Mouse (Mus musculus) embryonic facial prominence, embryonic 13.5 days (tissue): ENCODE data around the gene Gtf2f2. TPM values are rescaled to one million over a fixed set of nuclear protein-coding genes. Genes with fewer than 3 reads are reported as not detected.

Experiments
- ATAC-seq: fragments of 200-750 bp; cut with Nextera tagmentation; 2 replicates; pipeline ENCODE4 v1.8.0; 2017; ENCODE audit warnings: low read depth; ENCODE audit not compliant: insufficient number of reproducible peaks, insufficient read depth, low FRiP score, low TSS enrichment
- H3K27ac ChIP-seq: fragments of 300-500 bp; sonication (generic); 2 replicates; pipeline ENCODE4 v1.5.1; 2015; ENCODE audit warnings: moderate library complexity, mild to moderate bottlenecking, inconsistent platforms
- H3K27me3 ChIP-seq: fragments of 300-500 bp; sonication (generic); 2 replicates; pipeline ENCODE4 v1.6.1; 2015; ENCODE audit warnings: mild to moderate bottlenecking, inconsistent platforms
- H3K36me3 ChIP-seq: fragments of 300-500 bp; sonication (generic); 2 replicates; pipeline ENCODE4 v1.6.1; 2015; ENCODE audit warnings: mild to moderate bottlenecking, inconsistent platforms
- H3K4me1 ChIP-seq: fragments of 300-500 bp; sonication (generic); 2 replicates; pipeline ENCODE4 v1.6.1; 2015; ENCODE audit warnings: inconsistent platforms
- H3K4me2 ChIP-seq: fragments of 300-500 bp; sonication (generic); 2 replicates; pipeline ENCODE4 v1.6.1; 2015; ENCODE audit warnings: moderate library complexity, mild to moderate bottlenecking, inconsistent platforms
- H3K4me3 ChIP-seq: fragments of 300-500 bp; sonication (generic); 2 replicates; pipeline ENCODE4 v1.5.1; 2015; ENCODE audit warnings: mild to moderate bottlenecking, inconsistent platforms
- H3K9ac ChIP-seq: fragments of 300-500 bp; sonication (generic); 2 replicates; pipeline ENCODE4 v1.6.1; 2015; ENCODE audit warnings: mild to moderate bottlenecking, inconsistent platforms
- H3K9me3 ChIP-seq: fragments of 300-500 bp; sonication (generic); 2 replicates; pipeline ENCODE4 v1.6.1; 2016; ENCODE audit warnings: inconsistent platforms
- WGBS: fragments of 180-500 bp; shearing (Covaris S2); methylation state at CpG from one replicate; pipeline ENCODE4 v1.1.7; 2015; ENCODE audit warnings: mixed read lengths; 5-methylcytosine and 5-hydroxymethylcytosine counted together
- polyA plus RNA-seq: library from polyadenylated mRNA; unstranded; fragments of >200 nt; fragmentation: Nextera tagmentation; extraction: Ambion mirVana; gene quantifications from 2 replicates; pipeline ENCODE4 v1.2.1, GENCODE M21; 2015

The Gtf2f2 gene
- polyA plus RNA-seq, 1 experiment from 2014 or later: 39.0 TPM

DNA sequence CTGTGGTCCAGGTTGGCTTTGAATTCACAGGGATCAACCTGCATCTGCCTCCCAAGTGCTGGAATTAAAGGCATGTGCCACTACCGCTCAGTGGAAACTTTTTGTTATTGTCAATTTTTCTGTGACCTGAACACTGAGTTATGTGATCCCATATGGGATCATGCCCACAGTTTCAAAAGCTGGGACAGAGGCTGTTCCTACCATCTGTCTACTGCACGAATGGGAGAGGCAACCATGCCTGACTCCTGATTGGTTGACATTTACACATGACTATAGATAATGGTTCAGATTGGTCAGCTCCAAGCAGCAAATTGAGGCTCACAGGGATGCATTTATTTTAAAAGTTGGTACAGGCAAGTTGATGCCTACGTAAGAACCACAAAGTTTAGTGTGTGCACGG lies 14.0 kb upstream of the Gtf2f2 start:
- no peak overlapping the region for H3K4me2 ChIP-seq
- H3K9ac ChIP-seq: no peak overlapping the region
- no peak overlapping the region for H3K4me3 ChIP-seq
- H3K27me3 ChIP-seq: no peaks in the 10 kb centered on the region
- WGBS: 82% methylated on average over 4 of the region's 4 CpGs
- ATAC-seq: no peak
- no peaks in the 10 kb centered on the region for H3K36me3 ChIP-seq
- H3K4me1 ChIP-seq: no peaks in the 10 kb centered on the region
- H3K27ac ChIP-seq: no peak overlapping the region
- H3K9me3 ChIP-seq: peaks cover under 1% of the 10 kb centered on the region; the same call in 1 of the 2 replicates

GRCm38 (mm10) chr14:76020927-76021719 lies 10.5 kb upstream of the Gtf2f2 start:
- Histone ChIP-seq H3K27ac (no peak overlapping the region), H3K36me3 (no peaks in the 10 kb centered on the region), H3K9ac (no peak overlapping the region), H3K27me3 (no peaks in the 10 kb centered on the region), H3K4me1 (no peaks in the 10 kb centered on the region), H3K4me2 (no peak overlapping the region), H3K9me3 (peaks cover 3% of the 10 kb centered on the region; the same call in 1 of the 2 replicates), H3K4me3 (no peak overlapping the region)
- ATAC-seq: no peak
- WGBS: 48% methylated on average over 7 of the region's 7 CpGs

DNA sequence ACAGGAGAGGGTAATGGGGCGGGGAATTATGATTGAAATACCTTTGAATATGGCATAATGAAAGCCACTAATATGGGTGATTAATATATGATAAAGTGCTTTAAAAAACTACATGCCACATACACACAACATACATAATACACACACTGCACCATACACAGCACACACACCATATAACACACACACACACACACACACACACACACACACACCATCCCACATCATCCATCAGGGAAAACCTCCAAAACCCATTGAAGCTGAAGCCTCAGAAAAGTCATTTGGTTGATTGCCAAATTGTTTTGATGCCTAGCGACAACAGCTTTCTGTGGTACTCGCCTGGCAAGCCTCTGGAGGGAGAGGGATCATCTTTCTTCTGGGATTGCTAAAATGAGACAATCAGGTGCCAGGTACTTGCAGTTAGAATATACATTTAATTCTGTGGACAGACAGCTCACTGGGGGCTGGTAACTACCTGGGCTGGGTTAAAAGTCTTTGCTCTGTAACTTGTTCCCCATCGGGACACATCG lies 9.7 kb upstream of the Gtf2f2 start:
- Histone ChIP-seq H3K27me3 (no peaks in the 10 kb centered on the region), H3K4me3 (no peak overlapping the region), H3K36me3 (no peaks in the 10 kb centered on the region), H3K9me3 (peaks cover 3% of the 10 kb centered on the region; the same call in 1 of the 2 replicates), H3K9ac (no peak overlapping the region), H3K4me1 (no peaks in the 10 kb centered on the region), H3K27ac (no peak overlapping the region), H3K4me2 (no peak overlapping the region)
- no peak for ATAC-seq
- WGBS: 71% methylated on average over 5 of the region's 5 CpGs

DNA sequence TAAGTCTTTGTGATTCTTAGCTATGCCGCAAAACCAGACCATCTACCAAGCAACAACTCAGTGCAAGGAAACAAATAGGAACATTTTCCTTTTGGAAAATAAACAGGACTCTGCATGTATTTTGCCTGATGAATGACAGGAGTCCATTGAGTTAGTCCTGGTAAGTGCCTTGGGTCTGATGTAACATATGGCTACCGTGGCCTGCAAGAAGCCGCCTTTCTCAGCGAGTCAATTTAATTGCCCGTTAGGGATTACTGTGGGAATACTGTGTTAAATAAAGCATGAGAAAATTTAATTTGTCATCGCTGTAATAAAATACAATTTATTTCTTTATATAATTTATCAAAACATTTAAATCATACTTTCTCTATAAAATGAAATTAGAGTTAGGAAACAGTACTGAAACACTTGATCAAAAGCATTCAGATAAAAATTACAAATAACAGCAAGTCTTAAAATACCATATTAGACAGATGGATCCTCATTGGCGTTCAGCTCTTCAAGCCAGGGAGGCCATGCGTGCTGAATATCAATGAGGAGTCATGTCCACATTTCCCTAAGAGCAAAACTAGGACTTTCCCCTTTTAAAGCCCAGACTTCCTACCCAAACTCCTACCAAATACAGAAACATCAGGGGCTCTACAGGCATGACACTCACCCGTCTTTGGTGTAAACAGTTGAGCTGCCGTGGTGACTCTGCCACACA lies 7.3 kb upstream of the Gtf2f2 start:
- Histone ChIP-seq H3K4me1 (no peaks in the 10 kb centered on the region), H3K27me3 (no peaks in the 10 kb centered on the region), H3K9ac (no peak overlapping the region), H3K36me3 (no peaks in the 10 kb centered on the region), H3K4me2 (no peak overlapping the region), H3K27ac (no peak overlapping the region), H3K4me3 (no peak overlapping the region), H3K9me3 (peaks cover 3% of the 10 kb centered on the region; the same call in 1 of the 2 replicates)
- ATAC-seq: no peak
- 79% methylated on average over 10 of the region's 10 CpGs for WGBS

DNA sequence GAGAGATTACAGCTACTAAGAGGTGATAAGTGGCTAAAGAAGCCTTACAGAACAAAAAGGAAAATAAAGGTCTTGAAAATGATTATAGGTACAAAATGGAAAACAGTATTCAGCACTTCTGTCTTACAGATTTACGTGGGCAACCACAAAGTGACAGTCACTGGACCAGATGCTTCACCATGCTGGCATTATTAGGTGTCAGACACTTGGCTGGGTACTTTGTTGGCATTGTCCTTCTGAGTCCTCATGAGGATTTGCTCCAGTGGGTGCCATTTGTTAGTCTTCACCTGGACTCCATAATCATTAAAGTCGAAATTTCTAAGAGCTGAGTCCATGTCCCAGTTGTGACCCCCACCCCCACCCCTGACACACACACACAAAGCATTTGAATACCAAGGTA lies 3.7 kb upstream of the Gtf2f2 start:
- Histone ChIP-seq H3K4me2 (no peak overlapping the region), H3K36me3 (no peaks in the 10 kb centered on the region), H3K9me3 (peaks cover under 1% of the 10 kb centered on the region; the same call in 1 of the 2 replicates), H3K4me1 (peaks cover 15% of the 10 kb centered on the region), H3K9ac (no peak overlapping the region), H3K27me3 (no peaks in the 10 kb centered on the region), H3K4me3 (no peak overlapping the region), H3K27ac (no peak overlapping the region)
- 49% methylated on average over 2 of the region's 2 CpGs for WGBS
- ATAC-seq: no peak

DNA sequence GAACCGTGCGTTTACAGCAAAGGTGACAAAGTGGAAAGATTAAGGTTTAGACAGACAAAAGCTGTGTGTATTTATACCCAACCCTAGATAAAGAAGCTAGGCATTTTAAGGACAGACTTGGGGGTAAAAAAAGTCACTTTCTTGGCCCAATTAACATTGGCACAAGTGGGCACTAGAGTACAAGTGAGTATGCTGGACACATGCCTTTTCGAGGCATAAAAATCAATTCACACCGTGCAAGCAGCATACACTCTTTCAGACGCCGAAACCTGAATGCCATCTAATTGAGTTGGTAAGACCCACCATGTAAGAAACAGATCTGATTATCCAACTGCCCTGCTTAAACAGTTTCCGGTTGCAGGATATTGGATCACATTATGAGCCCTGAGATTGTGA lies 395 bp upstream of the Gtf2f2 start:
- Histone ChIP-seq H3K9me3 (no peaks in the 10 kb centered on the region), H3K4me2 (peak overlapping the region; percentile 81), H3K27me3 (no peaks in the 10 kb centered on the region), H3K4me3 (peak overlapping the region; percentile 97), H3K9ac (peak overlapping the region; percentile 89), H3K36me3 (peaks cover 7% of the 10 kb centered on the region; the same call in 1 of the 2 replicates), H3K27ac (no peak overlapping the region), H3K4me1 (peaks cover 22% of the 10 kb centered on the region)
- ATAC-seq: no peak; the same call in 1 of the 2 replicates
- 14% methylated on average over 7 of the region's 7 CpGs for WGBS

- no peak overlapping the region for H3K27ac ChIP-seq
- peaks cover 22% of the 10 kb centered on the region for H3K4me1 ChIP-seq
- no peak for ATAC-seq
- peak overlapping the region; percentile 97 for H3K4me3 ChIP-seq
- H3K4me2 ChIP-seq: peak overlapping the region; percentile 81
- no peaks in the 10 kb centered on the region for H3K9me3 ChIP-seq
- no peaks in the 10 kb centered on the region for H3K27me3 ChIP-seq
- 59% methylated on average over 5 of the region's 5 CpGs for WGBS
- peaks cover 7% of the 10 kb centered on the region; the same call in 1 of the 2 replicates for H3K36me3 ChIP-seq
- H3K9ac ChIP-seq: peak overlapping the region; percentile 89; the same call in 1 of the 2 replicates
Observed at GRCm38 (mm10) chr14:76009185-76009584, 1.5 kb downstream of the Gtf2f2 start.

DNA sequence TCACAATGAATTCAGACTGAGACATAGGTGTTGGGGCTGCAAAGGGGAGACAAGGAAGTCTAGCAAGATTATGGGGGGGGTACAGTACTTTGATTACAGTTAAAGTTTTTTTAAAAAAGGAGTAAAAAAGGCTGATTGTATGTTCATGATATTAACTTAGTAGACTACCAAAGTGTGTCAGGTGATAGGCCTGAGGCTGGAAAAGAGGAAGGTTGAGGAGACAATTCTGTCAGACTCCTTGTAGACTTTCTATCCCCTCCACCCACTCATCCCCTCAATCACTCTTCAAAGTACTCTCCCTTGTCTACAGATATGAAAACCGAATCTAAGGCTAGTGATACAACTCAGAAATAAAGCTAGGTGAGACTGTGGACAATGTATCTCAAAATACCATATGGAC lies 2.5 kb downstream of the Gtf2f2 start:
- H3K27ac ChIP-seq: no peak overlapping the region
- peaks cover 22% of the 10 kb centered on the region for H3K4me1 ChIP-seq
- 89% methylated on average over 1 of the region's 1 CpGs for WGBS
- no peak overlapping the region for H3K9ac ChIP-seq
- no peaks in the 10 kb centered on the region for H3K27me3 ChIP-seq
- H3K9me3 ChIP-seq: no peaks in the 10 kb centered on the region
- H3K36me3 ChIP-seq: peaks cover 7% of the 10 kb centered on the region; the same call in 1 of the 2 replicates
- no peak for ATAC-seq
- H3K4me3 ChIP-seq: no peak overlapping the region
- H3K4me2 ChIP-seq: no peak overlapping the region

GRCm38 (mm10) chr14:76005011-76005410 lies 5.7 kb downstream of the Gtf2f2 start:
- H3K4me1 ChIP-seq: peaks cover 13% of the 10 kb centered on the region
- WGBS: 95% methylated on average over 4 of the region's 4 CpGs
- H3K36me3 ChIP-seq: peaks cover 7% of the 10 kb centered on the region; the same call in 1 of the 2 replicates
- no peak for ATAC-seq
- no peak overlapping the region for H3K4me3 ChIP-seq
- no peaks in the 10 kb centered on the region for H3K27me3 ChIP-seq
- no peaks in the 10 kb centered on the region for H3K9me3 ChIP-seq
- H3K9ac ChIP-seq: no peak overlapping the region
- H3K4me2 ChIP-seq: no peak overlapping the region
- no peak overlapping the region for H3K27ac ChIP-seq

GRCm38 (mm10) chr14:76001781-76002180 lies 8.9 kb downstream of the Gtf2f2 start:
- Histone ChIP-seq H3K4me1 (no peaks in the 10 kb centered on the region), H3K27me3 (no peaks in the 10 kb centered on the region), H3K36me3 (peaks cover 6% of the 10 kb centered on the region; the same call in 1 of the 2 replicates), H3K4me3 (no peak overlapping the region), H3K9me3 (no peaks in the 10 kb centered on the region), H3K27ac (no peak overlapping the region), H3K9ac (no peak overlapping the region), H3K4me2 (no peak overlapping the region)
- no peak for ATAC-seq
- 84% methylated on average over 4 of the region's 4 CpGs for WGBS

- 55% methylated on average over 1 of the region's 1 CpGs for WGBS
- no peak for ATAC-seq
- no peak overlapping the region for H3K4me2 ChIP-seq
- H3K36me3 ChIP-seq: no peaks in the 10 kb centered on the region; the same call in 1 of the 2 replicates
- H3K4me1 ChIP-seq: no peaks in the 10 kb centered on the region
- no peak overlapping the region for H3K9ac ChIP-seq
- H3K9me3 ChIP-seq: no peaks in the 10 kb centered on the region
- no peak overlapping the region for H3K4me3 ChIP-seq
- no peak overlapping the region for H3K27ac ChIP-seq
- H3K27me3 ChIP-seq: no peaks in the 10 kb centered on the region
Observed at GRCm38 (mm10) chr14:75998082-75998481, 12.6 kb downstream of the Gtf2f2 start.
